Mouse (Mus musculus) G1E (cell line): ENCODE results near the gene Ankrd66.

Experiments
- CTCF ChIP-seq: IDR thresholded peaks from 2 replicates; pipeline ENCODE4 v1.5.1; 2012; ENCODE audit warnings: low read depth, low read length, inconsistent platforms, mixed read lengths
- TAL1 ChIP-seq: conservative IDR thresholded peaks from 2 replicates; pipeline ENCODE4 v1.6.1; 2012; ENCODE audit warnings: low read depth, low read length, inconsistent platforms, mixed read lengths

GRCm38 (mm10) chr17:43584771-43585170 lies 41.3 kb upstream of the Ankrd66 start:
- no peak for TF ChIP-seq TAL1
- TF ChIP-seq CTCF = no peak
